ENCODE assay signal across 13 mouse cellular contexts in the genomic region with DNA sequence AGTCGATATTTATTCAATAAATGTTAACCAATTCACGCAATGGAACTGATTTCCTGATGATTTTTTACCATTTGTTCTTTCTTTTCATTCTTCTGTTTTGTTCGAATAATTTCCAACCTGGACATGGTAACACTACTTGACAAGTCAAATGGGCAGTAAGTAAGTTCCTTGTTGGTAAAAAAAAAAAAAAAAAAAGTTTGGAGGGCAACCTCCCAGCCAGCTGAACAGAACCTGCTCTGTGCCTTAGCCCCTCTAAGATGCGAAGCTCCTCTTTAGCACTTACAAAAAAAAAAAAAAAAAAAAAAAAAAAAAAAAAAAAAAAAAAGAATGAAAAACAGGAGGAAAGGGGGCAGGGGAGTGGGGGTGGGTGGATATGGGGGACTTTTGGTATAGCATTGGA.
DNase-seq lines count a peak whose midpoint lies in the region; ATAC-seq lines count a peak whose summit lies in the region.
"Had no signal": no experiment of that assay in that cellular context is flagged by ENCODE, and none has a peak within 500 bp of the region (broad histone marks: within the 10 kb centered on the region; RNA-seq: fewer than 3 reads in every experiment).

No protein-coding gene starts in this region.

- no peak for DNase-seq in heart, postnatal 10 days
- no peak for DNase-seq in forebrain, embryonic 11.5 days (ENCODE audit: low spot score)
- no peak for DNase-seq in left cerebral cortex, postnatal 14 days (ENCODE audit: low spot score in 2 of 2)
- DNase-seq in ovary, adult 18-20 months (ENCODE audit: low spot score): no peak
- DNase-seq in left cerebral cortex, postnatal 36 days (ENCODE audit: low spot score in 2 of 2): no peak
- DNase-seq: cerebellum, postnatal 25 days; heart, postnatal 14 days; kidney, postnatal 10 days; spleen, adult 18-20 months had no signal

- intact Hi-C loops in heart, postnatal 10 days (cut with DNase I): no loop called here
- intact Hi-C loops in left cerebral cortex, postnatal 14 days (cut with DNase I): no loop called here
- intact Hi-C loops in left cerebral cortex, postnatal 36 days (cut with DNase I): no loop called here

- ATAC-seq in heart, embryonic 16.5 days (replicated peaks; ENCODE audit: extremely low read depth, insufficient read depth, low FRiP score): no peak
- no peak for ATAC-seq in forebrain, embryonic 11.5 days (replicated peaks; ENCODE audit: low FRiP score)
- ATAC-seq in hindbrain, embryonic 15.5 days (ENCODE audit: low FRiP score, low read depth): no peak
- ATAC-seq in neural tube, embryonic 13.5 days (ENCODE audit: low read depth): no peak
- ATAC-seq: lung, postnatal 0 days had no signal

- no peaks in the 10 kb centered on the region for H3K4me1 ChIP-seq in heart, embryonic 16.5 days (ENCODE audit: control insufficient read depth, insufficient read depth, low read length)
- peaks cover 4% of the 10 kb centered on the region; the same call in 1 of the 2 replicates for H3K4me1 ChIP-seq in forebrain, embryonic 11.5 days (replicated peaks; ENCODE audit: control insufficient read depth, insufficient read depth, low read length)
- peaks cover 10% of the 10 kb centered on the region; the same call in 1 of the 2 replicates for H3K4me1 ChIP-seq in hindbrain, embryonic 15.5 days (replicated peaks)
- H3K4me1 ChIP-seq in neural tube, embryonic 13.5 days (replicated peaks): peaks cover 23% of the 10 kb centered on the region; the same call in 1 of the 2 replicates

- H3K27me3 ChIP-seq in heart, embryonic 16.5 days (ENCODE audit: control insufficient read depth, insufficient read depth, low read length): 0 out of 2 replicates have a peak, but pooled peaks cover 2% of the 10 kb centered on the region
- no peaks in the 10 kb centered on the region for H3K27me3 ChIP-seq in forebrain, embryonic 11.5 days (ENCODE audit: control insufficient read depth, insufficient read depth, low read length)
- 0 out of 2 replicates have a peak, but pooled peaks cover 2% of the 10 kb centered on the region for H3K27me3 ChIP-seq in hindbrain, embryonic 15.5 days
- H3K27me3 ChIP-seq in neural tube, embryonic 13.5 days: peaks cover 19% of the 10 kb centered on the region

- no peaks in the 10 kb centered on the region for H3K9me3 ChIP-seq in heart, embryonic 16.5 days (replicated peaks; ENCODE audit: control insufficient read depth, low read length)
- no peaks in the 10 kb centered on the region; the same call in 1 of the 2 replicates for H3K9me3 ChIP-seq in forebrain, embryonic 11.5 days (ENCODE audit: control insufficient read depth, low read length)
- no peaks in the 10 kb centered on the region for H3K9me3 ChIP-seq in hindbrain, embryonic 15.5 days
- no peaks in the 10 kb centered on the region for H3K9me3 ChIP-seq in neural tube, embryonic 13.5 days

- H3K9ac ChIP-seq in heart, embryonic 16.5 days (ENCODE audit: low read length): no peak overlapping the region
- no peak overlapping the region for H3K9ac ChIP-seq in forebrain, embryonic 11.5 days (ENCODE audit: low read length)
- 0 out of 2 replicates have a peak overlapping the region, but pooled peaks have one; percentile 16 for H3K9ac ChIP-seq in hindbrain, embryonic 15.5 days
- H3K9ac ChIP-seq in neural tube, embryonic 13.5 days: no peak overlapping the region

- H3K36me3 ChIP-seq in heart, embryonic 16.5 days (ENCODE audit: control insufficient read depth, insufficient read depth): no peaks in the 10 kb centered on the region
- H3K36me3 ChIP-seq in forebrain, embryonic 11.5 days (ENCODE audit: control insufficient read depth, insufficient read depth, low read length): no peaks in the 10 kb centered on the region
- no peaks in the 10 kb centered on the region for H3K36me3 ChIP-seq in hindbrain, embryonic 15.5 days
- H3K36me3 ChIP-seq in neural tube, embryonic 13.5 days: no peaks in the 10 kb centered on the region

- H3K4me3 ChIP-seq in heart, embryonic 16.5 days (ENCODE audit: low read length): no peak overlapping the region
- no peak overlapping the region for H3K4me3 ChIP-seq in forebrain, embryonic 11.5 days (ENCODE audit: low read depth, low read length)
- H3K4me3 ChIP-seq in hindbrain, embryonic 15.5 days: peak overlapping the region; percentile 21
- peak overlapping the region; percentile 13 for H3K4me3 ChIP-seq in neural tube, embryonic 13.5 days

- WGBS in heart, embryonic 16.5 days: 32% methylated on average over 4 of the region's 4 CpGs
- 27% methylated on average over 4 of the region's 4 CpGs for WGBS in forebrain, embryonic 11.5 days
- 17% methylated on average over 4 of the region's 4 CpGs for WGBS in hindbrain, embryonic 15.5 days
- WGBS in neural tube, embryonic 13.5 days: 20% methylated on average over 4 of the region's 4 CpGs

- H3K27ac ChIP-seq in heart, embryonic 16.5 days (ENCODE audit: low read length): no peak overlapping the region
- no peak overlapping the region for H3K27ac ChIP-seq in forebrain, embryonic 11.5 days (ENCODE audit: low read depth, low read length)
- no peak overlapping the region for H3K27ac ChIP-seq in hindbrain, embryonic 15.5 days (replicated peaks)
- no peak overlapping the region for H3K27ac ChIP-seq in neural tube, embryonic 13.5 days (replicated peaks)

- peak overlapping the region; percentile 18 for H3K4me2 ChIP-seq in heart, embryonic 16.5 days (ENCODE audit: low read depth, low read length)
- H3K4me2 ChIP-seq in forebrain, embryonic 11.5 days (ENCODE audit: low read depth, low read length, severe bottlenecking): peak overlapping the region; percentile 22; the same call in 1 of the 2 replicates
- H3K4me2 ChIP-seq in hindbrain, embryonic 15.5 days: peak overlapping the region; percentile 44
- peak overlapping the region; percentile 43 for H3K4me2 ChIP-seq in neural tube, embryonic 13.5 days

Comparison
In these comparisons a context has a peak if more than half of its experiments do, and no peak if none do; other contexts are left out.
1. H3K4me3 ChIP-seq: peak in hindbrain, embryonic 15.5 days (single experiment) and neural tube, embryonic 13.5 days (single experiment); none in heart, embryonic 16.5 days (single experiment) and forebrain, embryonic 11.5 days (single experiment).
2. Peak in every context shown above with its lines, with median percentiles within 50 percentile points of each other: H3K4me2 ChIP-seq.